Mouse (Mus musculus): ENCODE measurements around the gene Errfi1. TPM values are rescaled to one million over a fixed set of nuclear protein-coding genes. Genes with fewer than 3 reads are reported as not detected.

Gene Errfi1
- polyA plus RNA-seq, 1 experiment from 2014 or later, result 40.1 TPM

DNA sequence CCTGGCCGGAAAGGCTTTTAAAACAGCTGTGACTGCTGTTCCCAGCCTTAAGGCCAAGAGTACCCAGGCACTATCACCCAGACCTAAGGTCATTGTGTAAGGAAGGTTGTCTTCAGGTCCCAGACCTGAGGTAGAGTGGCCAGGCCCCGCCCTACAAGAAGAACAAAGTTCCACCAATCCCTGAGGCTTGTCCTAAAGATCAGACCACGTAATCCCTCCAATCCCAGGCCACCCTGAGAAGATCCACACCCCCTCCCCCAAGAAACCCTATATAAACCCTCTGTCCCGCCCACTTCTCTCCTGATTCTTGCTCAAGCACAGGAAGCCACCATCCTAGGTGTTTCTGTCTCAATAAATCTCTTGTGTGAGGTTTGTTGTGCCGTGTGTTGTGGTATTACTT is 26.6 kb downstream of the Errfi1 start:
- WGBS (ENCODE audit: insufficient replicate concordance), result 67% methylated on average over 5 of the region's 5 CpGs
- H3K27ac ChIP-seq (replicated peaks), result no peak overlapping the region
- H3K9me3 ChIP-seq (replicated peaks), result peaks cover 14% of the 10 kb centered on the region; the same call in 1 of the 2 replicates
- no peak for ATAC-seq (ENCODE audit: insufficient read depth)
- H3K9ac ChIP-seq, result no peak overlapping the region
- no peaks in the 10 kb centered on the region for H3K27me3 ChIP-seq
- H3K36me3 ChIP-seq (replicated peaks), result no peaks in the 10 kb centered on the region
- H3K4me1 ChIP-seq (replicated peaks), result no peaks in the 10 kb centered on the region
- H3K4me3 ChIP-seq (replicated peaks), result no peak overlapping the region
- no peak overlapping the region for H3K4me2 ChIP-seq

DNA sequence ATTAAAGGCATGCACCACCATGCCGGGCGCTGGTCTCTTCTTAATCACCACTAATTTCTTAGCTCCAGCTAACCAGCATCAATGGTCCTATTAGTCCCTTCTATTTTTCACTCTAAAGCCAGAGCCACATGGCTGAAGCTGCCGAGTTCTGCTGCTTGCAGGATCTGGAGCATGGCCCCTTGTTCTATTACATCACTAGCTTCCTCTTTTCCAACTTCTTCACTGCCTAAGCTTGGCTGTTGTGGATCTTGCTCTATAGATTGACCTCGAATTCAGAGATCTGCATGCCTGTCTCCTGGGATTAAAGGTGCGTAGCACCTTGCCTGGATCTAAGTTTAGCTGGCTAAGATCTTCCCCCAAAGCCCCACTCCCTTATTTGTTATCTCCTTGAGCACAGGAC is 28.9 kb downstream of the Errfi1 start:
- no peak overlapping the region for H3K4me2 ChIP-seq
- H3K9me3 ChIP-seq (replicated peaks), result peaks cover 14% of the 10 kb centered on the region; the same call in 1 of the 2 replicates
- no peaks in the 10 kb centered on the region for H3K27me3 ChIP-seq
- no peak overlapping the region for H3K9ac ChIP-seq
- no peak overlapping the region for H3K4me3 ChIP-seq (replicated peaks)
- no peak overlapping the region for H3K27ac ChIP-seq (replicated peaks)
- 47% methylated on average over 5 of the region's 5 CpGs for WGBS (ENCODE audit: insufficient replicate concordance)
- no peaks in the 10 kb centered on the region for H3K36me3 ChIP-seq (replicated peaks)
- no peaks in the 10 kb centered on the region; the same call in 1 of the 2 replicates for H3K4me1 ChIP-seq (replicated peaks)
- ATAC-seq (ENCODE audit: insufficient read depth), result no peak

- no peak overlapping the region for H3K4me2 ChIP-seq
- no peaks in the 10 kb centered on the region for H3K9me3 ChIP-seq (replicated peaks)
- no peaks in the 10 kb centered on the region for H3K27me3 ChIP-seq
- H3K4me1 ChIP-seq (replicated peaks), result peaks cover 11% of the 10 kb centered on the region
- WGBS (ENCODE audit: insufficient replicate concordance), result 66% methylated on average over 5 of the region's 5 CpGs
- no peak for ATAC-seq (ENCODE audit: insufficient read depth)
- no peaks in the 10 kb centered on the region for H3K36me3 ChIP-seq (replicated peaks)
- no peak overlapping the region for H3K27ac ChIP-seq (replicated peaks)
- no peak overlapping the region for H3K9ac ChIP-seq
- no peak overlapping the region for H3K4me3 ChIP-seq (replicated peaks)
Observed at GRCm38 (mm10) chr4:150887903-150888302, 34.2 kb downstream of the Errfi1 start.

GRCm38 (mm10) chr4:150888492-150888891 is 34.8 kb downstream of the Errfi1 start:
- Histone ChIP-seq H3K27ac (replicated peaks) (peak overlapping the region; percentile 33; the same call in 1 of the 2 replicates), H3K4me3 (replicated peaks) (no peak overlapping the region), H3K9ac (no peak overlapping the region), H3K9me3 (replicated peaks) (no peaks in the 10 kb centered on the region), H3K36me3 (replicated peaks) (no peaks in the 10 kb centered on the region), H3K4me2 (no peak overlapping the region), H3K4me1 (replicated peaks) (peaks cover 11% of the 10 kb centered on the region), H3K27me3 (no peaks in the 10 kb centered on the region)
- WGBS (ENCODE audit: insufficient replicate concordance), result 69% methylated on average over 4 of the region's 4 CpGs
- no peak; the same call in 1 of the 2 replicates for ATAC-seq (ENCODE audit: insufficient read depth)

GRCm38 (mm10) chr4:150889273-150889954 is 35.7 kb downstream of the Errfi1 start:
- H3K36me3 ChIP-seq (replicated peaks), result no peaks in the 10 kb centered on the region
- peaks cover 12% of the 10 kb centered on the region for H3K4me1 ChIP-seq (replicated peaks)
- no peak overlapping the region for H3K9ac ChIP-seq
- no peak for ATAC-seq (ENCODE audit: insufficient read depth)
- no peaks in the 10 kb centered on the region for H3K9me3 ChIP-seq (replicated peaks)
- H3K27me3 ChIP-seq, result no peaks in the 10 kb centered on the region
- H3K4me3 ChIP-seq (replicated peaks), result no peak overlapping the region
- 48% methylated on average over 20 of the region's 20 CpGs for WGBS (ENCODE audit: insufficient replicate concordance)
- peak overlapping the region; percentile 64 for H3K27ac ChIP-seq (replicated peaks)
- peak overlapping the region; percentile 29; the same call in 1 of the 2 replicates for H3K4me2 ChIP-seq

DNA sequence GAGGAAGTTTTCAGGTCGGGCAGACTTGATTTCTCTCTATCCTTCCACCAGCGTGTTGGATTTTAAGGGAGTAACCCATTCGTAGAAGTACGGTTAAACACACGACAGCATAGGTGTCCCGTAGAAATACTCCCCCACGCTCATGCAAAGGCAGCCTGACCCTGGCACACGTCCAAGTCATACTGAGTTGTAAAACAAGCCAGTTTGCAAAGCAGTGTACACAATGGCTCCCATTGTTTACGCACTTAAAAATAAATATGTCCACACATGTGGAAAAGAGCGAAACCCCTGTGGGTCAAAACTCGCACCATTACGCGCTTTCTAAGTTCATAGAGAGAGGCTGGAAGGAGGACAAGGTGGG is 36.2 kb downstream of the Errfi1 start:
- H3K27ac ChIP-seq (replicated peaks), result peak overlapping the region; percentile 64
- H3K36me3 ChIP-seq (replicated peaks), result no peaks in the 10 kb centered on the region
- no peaks in the 10 kb centered on the region for H3K9me3 ChIP-seq (replicated peaks)
- no peak overlapping the region for H3K9ac ChIP-seq
- no peak for ATAC-seq (ENCODE audit: insufficient read depth)
- peaks cover 14% of the 10 kb centered on the region for H3K4me1 ChIP-seq (replicated peaks)
- peak overlapping the region; percentile 29; the same call in 1 of the 2 replicates for H3K4me2 ChIP-seq
- 72% methylated on average over 13 of the region's 13 CpGs for WGBS (ENCODE audit: insufficient replicate concordance)
- H3K27me3 ChIP-seq, result no peaks in the 10 kb centered on the region
- no peak overlapping the region for H3K4me3 ChIP-seq (replicated peaks)

DNA sequence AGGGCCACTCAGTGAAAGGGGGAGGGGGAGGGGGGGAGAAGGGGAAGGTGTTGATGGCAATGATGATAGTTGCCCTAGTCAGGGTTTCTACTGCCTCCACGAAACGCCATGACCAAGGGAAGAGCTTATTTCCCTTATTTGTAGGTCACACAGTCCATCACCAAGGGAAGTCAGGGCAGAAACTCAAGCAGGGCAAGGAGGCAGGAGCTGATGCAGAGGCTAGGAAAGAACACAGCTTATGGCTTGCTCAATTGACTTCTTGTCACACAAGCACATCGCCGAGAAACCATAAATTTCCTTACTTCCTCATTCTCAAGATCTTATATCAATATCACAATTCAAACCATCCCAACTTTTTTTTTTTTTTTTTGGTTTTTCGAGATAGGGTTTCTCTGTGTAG is 37.6 kb downstream of the Errfi1 start:
- peaks cover 5% of the 10 kb centered on the region; the same call in 1 of the 2 replicates for H3K36me3 ChIP-seq (replicated peaks)
- no peak for ATAC-seq (ENCODE audit: insufficient read depth)
- no peak overlapping the region for H3K9ac ChIP-seq
- no peak overlapping the region for H3K27ac ChIP-seq (replicated peaks)
- H3K4me1 ChIP-seq (replicated peaks), result peaks cover 23% of the 10 kb centered on the region
- no peak overlapping the region for H3K4me2 ChIP-seq
- whole genome bisulfite sequencing (ENCODE audit: insufficient replicate concordance), result 17% methylated on average over 5 of the region's 5 CpGs
- H3K27me3 ChIP-seq, result no peaks in the 10 kb centered on the region
- H3K9me3 ChIP-seq (replicated peaks), result no peaks in the 10 kb centered on the region
- no peak overlapping the region for H3K4me3 ChIP-seq (replicated peaks)

GRCm38 (mm10) chr4:150894718-150895501 is 41.2 kb downstream of the Errfi1 start:
- H3K4me3 ChIP-seq (replicated peaks), result no peak overlapping the region
- no peak overlapping the region for H3K4me2 ChIP-seq
- no peak overlapping the region for H3K27ac ChIP-seq (replicated peaks)
- peaks cover 24% of the 10 kb centered on the region for H3K4me1 ChIP-seq (replicated peaks)
- no peaks in the 10 kb centered on the region for H3K9me3 ChIP-seq (replicated peaks)
- ATAC-seq (ENCODE audit: insufficient read depth), result 0 out of 2 replicates have a peak, but pooled peaks have one; percentile 21
- H3K36me3 ChIP-seq (replicated peaks), result peaks cover 36% of the 10 kb centered on the region
- H3K9ac ChIP-seq, result no peak overlapping the region
- 45% methylated on average over 8 of the region's 8 CpGs for WGBS (ENCODE audit: insufficient replicate concordance)
- no peaks in the 10 kb centered on the region for H3K27me3 ChIP-seq

- Histone ChIP-seq H3K4me2 (no peak overlapping the region), H3K4me1 (replicated peaks) (peaks cover 20% of the 10 kb centered on the region), H3K36me3 (replicated peaks) (peaks cover 57% of the 10 kb centered on the region), H3K4me3 (replicated peaks) (no peak overlapping the region), H3K9ac (no peak overlapping the region), H3K27me3 (no peaks in the 10 kb centered on the region), H3K9me3 (replicated peaks) (no peaks in the 10 kb centered on the region), H3K27ac (replicated peaks) (no peak overlapping the region)
- WGBS (ENCODE audit: insufficient replicate concordance), result 82% methylated on average over 26 of the region's 26 CpGs
- no peak for ATAC-seq (ENCODE audit: insufficient read depth)
Observed at GRCm38 (mm10) chr4:150896896-150897624, 43.3 kb downstream of the Errfi1 start.

DNA sequence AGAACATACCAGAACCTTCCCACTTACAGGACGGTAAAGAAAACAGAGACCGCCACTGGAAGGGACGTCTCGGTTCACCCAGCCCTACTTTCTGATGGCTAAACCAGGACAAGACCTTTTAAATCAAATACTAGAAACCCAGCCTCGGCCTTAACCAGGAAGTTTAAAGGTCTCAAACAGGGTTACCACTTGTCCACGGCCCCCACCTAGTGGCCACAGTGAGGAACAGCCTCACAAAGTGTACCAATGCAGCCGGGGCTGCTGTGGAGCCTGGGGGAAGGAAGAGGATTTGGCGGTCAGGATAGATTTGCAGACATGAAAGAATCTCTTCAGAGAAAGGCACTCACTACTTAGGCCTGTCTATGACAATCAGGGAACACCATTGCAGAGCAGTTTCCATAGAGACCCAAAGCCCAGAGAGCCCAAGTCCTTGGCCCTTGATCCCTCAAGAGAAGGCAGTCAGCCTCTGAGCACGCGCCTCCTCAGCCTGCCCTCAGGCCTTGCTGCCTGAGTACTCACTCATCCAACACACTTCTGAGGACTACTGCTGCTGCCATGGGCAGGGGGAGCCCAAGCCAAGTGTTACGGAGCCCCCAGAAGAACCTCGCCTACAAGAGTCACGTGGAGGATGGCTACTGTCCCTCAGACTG is 45.1 kb downstream of the Errfi1 start:
- Histone ChIP-seq H3K4me2 (no peak overlapping the region), H3K36me3 (replicated peaks) (peaks cover 75% of the 10 kb centered on the region), H3K9me3 (replicated peaks) (no peaks in the 10 kb centered on the region), H3K27ac (replicated peaks) (no peak overlapping the region), H3K9ac (no peak overlapping the region), H3K27me3 (no peaks in the 10 kb centered on the region), H3K4me1 (replicated peaks) (peaks cover 20% of the 10 kb centered on the region), H3K4me3 (replicated peaks) (no peak overlapping the region)
- no peak for ATAC-seq (ENCODE audit: insufficient read depth)
- 52% methylated on average over 13 of the region's 13 CpGs for WGBS (ENCODE audit: insufficient replicate concordance)
